Mouse (Mus musculus) limb, embryonic 12.5 days (tissue): ENCODE data around the gene Oaf. TPM values are rescaled to one million over a fixed set of nuclear protein-coding genes. Genes with fewer than 3 reads are reported as not detected.

Experiments
- ATAC-seq: fragments of 200-750 bp; cut with Nextera tagmentation; 2 replicates; pipeline ENCODE4 v1.8.0; 2017; ENCODE audit warnings: low read depth, moderate TSS enrichment; ENCODE audit not compliant: insufficient number of reproducible peaks, insufficient read depth, low FRiP score, low TSS enrichment
- H3K27ac ChIP-seq: fragments of 300-500 bp; sonication (generic); 2 replicates; pipeline ENCODE4 v1.5.1; 2016; ENCODE audit warnings: mild to moderate bottlenecking, moderate library complexity
- H3K27me3 ChIP-seq: fragments of 300-500 bp; sonication (generic); 2 replicates; pipeline ENCODE4 v1.6.1; 2016; ENCODE audit warnings: mild to moderate bottlenecking, moderate library complexity
- H3K36me3 ChIP-seq: fragments of 300-500 bp; sonication (generic); 2 replicates; pipeline ENCODE4 v1.6.1; 2016; ENCODE audit warnings: mild to moderate bottlenecking, moderate library complexity
- H3K4me1 ChIP-seq: fragments of 300-500 bp; sonication (generic); replicated peaks from 2 replicates; pipeline ENCODE4 v1.6.1; 2016
- H3K4me2 ChIP-seq: fragments of 300-500 bp; sonication (generic); 2 replicates; pipeline ENCODE4 v1.6.1; 2016; ENCODE audit warnings: mild to moderate bottlenecking, moderate library complexity
- H3K4me3 ChIP-seq: fragments of 300-500 bp; sonication (generic); replicated peaks from 2 replicates; pipeline ENCODE4 v1.5.1; 2016; ENCODE audit warnings: mild to moderate bottlenecking
- H3K9ac ChIP-seq: fragments of 300-500 bp; sonication (generic); replicated peaks from 2 replicates; pipeline ENCODE4 v1.6.1; 2016; ENCODE audit warnings: mild to moderate bottlenecking, moderate library complexity
- H3K9me3 ChIP-seq: fragments of 300-500 bp; sonication (generic); 2 replicates; pipeline ENCODE4 v1.6.1; 2016; ENCODE audit warnings: mild to moderate bottlenecking, moderate library complexity
- WGBS: fragments of 180-500 bp; shearing (Covaris S2); methylation state at CpG from one replicate; pipeline ENCODE4 v1.1.7; 2016; 5-methylcytosine and 5-hydroxymethylcytosine counted together
- polyA plus RNA-seq: library from polyadenylated mRNA; unstranded; fragments of >200 nt; fragmentation: Nextera tagmentation; extraction: Ambion mirVana; gene quantifications from 2 replicates; pipeline ENCODE4 v1.2.1, GENCODE M21; 2016

The Oaf gene
- polyA plus RNA-seq, 1 experiment from 2014 or later = 100 TPM

DNA sequence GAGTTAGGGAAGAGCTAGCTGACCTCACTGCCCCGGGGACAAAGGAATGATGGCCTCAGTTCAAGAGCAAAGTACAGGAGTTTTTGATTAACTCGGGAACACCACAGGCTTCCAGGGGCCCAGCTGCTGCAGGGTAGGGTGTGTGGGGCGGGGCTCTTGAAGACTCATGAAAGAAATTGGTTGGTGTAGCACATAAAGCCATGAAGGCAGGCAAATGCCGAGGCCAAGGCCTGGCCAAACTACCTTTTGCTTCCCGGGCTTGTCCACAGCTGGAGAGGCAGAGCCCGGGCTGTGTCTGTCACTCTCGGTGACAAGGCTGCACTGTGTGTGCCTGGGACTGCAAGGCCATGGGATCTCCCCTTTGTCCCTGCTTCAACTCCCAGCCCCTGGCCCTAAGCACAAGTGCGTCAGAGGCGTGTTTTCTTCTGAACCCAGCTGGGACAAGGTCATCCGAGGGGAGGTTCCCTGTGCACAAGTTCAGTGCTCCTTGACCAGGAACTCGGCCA is 24.3 kb upstream of the Oaf start:
- 7% methylated on average over 11 of the region's 11 CpGs for WGBS
- no peak overlapping the region; the same call in 1 of the 2 replicates for H3K4me3 ChIP-seq
- ATAC-seq = no peak
- H3K4me2 ChIP-seq = peak overlapping the region; percentile 15; the same call in 1 of the 2 replicates
- H3K27me3 ChIP-seq = no peaks in the 10 kb centered on the region
- peak overlapping the region; percentile 94 for H3K27ac ChIP-seq
- H3K9me3 ChIP-seq = peaks cover 3% of the 10 kb centered on the region; the same call in 1 of the 2 replicates
- peaks cover 68% of the 10 kb centered on the region for H3K4me1 ChIP-seq
- no peaks in the 10 kb centered on the region for H3K36me3 ChIP-seq
- no peak overlapping the region; the same call in 1 of the 2 replicates for H3K9ac ChIP-seq

- Histone ChIP-seq H3K36me3 (no peaks in the 10 kb centered on the region), H3K4me2 (no peak overlapping the region), H3K4me1 (peaks cover 71% of the 10 kb centered on the region), H3K4me3 (no peak overlapping the region), H3K27me3 (no peaks in the 10 kb centered on the region), H3K27ac (peak overlapping the region; percentile 94), H3K9me3 (no peaks in the 10 kb centered on the region), H3K9ac (no peak overlapping the region)
- 33% methylated on average over 9 of the region's 9 CpGs for WGBS
- ATAC-seq = no peak
These were observed 23.3 kb upstream of the Oaf start for GRCm38 (mm10) chr9:43262811-43263550.

DNA sequence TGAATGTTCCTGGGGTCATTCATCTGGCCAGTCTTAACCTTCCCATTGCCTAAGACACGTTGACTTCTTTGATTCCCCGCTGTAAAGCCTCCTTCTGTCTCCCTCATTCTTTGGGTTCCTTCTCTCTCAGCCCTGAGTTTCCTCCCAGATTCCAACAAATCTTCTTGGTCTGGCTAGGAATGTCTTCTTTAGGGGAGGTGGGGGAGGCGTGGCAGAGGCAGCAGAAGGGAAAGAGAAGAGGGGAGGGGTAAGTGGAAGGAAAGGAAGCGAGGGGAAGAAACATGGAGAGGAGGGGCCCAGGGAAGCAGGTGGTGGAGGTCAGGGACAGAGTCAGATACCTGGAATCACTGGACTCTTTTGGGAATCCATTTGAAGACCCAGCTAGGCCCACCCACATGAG is 22.7 kb upstream of the Oaf start:
- Histone ChIP-seq H3K27ac (peak overlapping the region; percentile 94), H3K36me3 (no peaks in the 10 kb centered on the region), H3K4me1 (peaks cover 77% of the 10 kb centered on the region), H3K9ac (no peak overlapping the region), H3K4me3 (no peak overlapping the region), H3K9me3 (no peaks in the 10 kb centered on the region), H3K27me3 (no peaks in the 10 kb centered on the region), H3K4me2 (no peak overlapping the region)
- 27% methylated on average over 4 of the region's 4 CpGs for WGBS
- no peak for ATAC-seq

DNA sequence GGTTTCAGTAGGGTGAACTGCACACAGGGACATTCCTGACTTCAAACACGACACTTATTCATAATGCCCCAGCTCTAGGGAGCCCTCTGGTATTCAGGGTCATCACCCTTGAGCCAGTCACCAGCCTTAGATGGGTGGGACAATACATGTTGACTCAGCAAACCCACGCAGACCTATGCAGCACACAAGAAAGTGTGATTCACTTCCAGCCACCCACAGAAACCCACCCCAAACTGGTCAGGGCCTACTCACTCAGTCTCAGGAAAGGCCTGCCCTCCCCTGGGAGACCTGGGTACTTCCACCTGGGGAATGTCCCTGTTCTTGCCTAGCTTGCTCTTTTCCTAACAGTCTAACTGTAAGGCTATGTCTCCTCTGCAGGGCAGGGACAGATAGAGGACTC is 22.2 kb upstream of the Oaf start:
- no peaks in the 10 kb centered on the region for H3K27me3 ChIP-seq
- no peaks in the 10 kb centered on the region for H3K36me3 ChIP-seq
- no peak overlapping the region for H3K4me3 ChIP-seq
- H3K9me3 ChIP-seq = no peaks in the 10 kb centered on the region
- peaks cover 79% of the 10 kb centered on the region for H3K4me1 ChIP-seq
- WGBS = 25% methylated on average over 2 of the region's 2 CpGs
- no peak for ATAC-seq
- H3K27ac ChIP-seq = peak overlapping the region; percentile 94
- H3K4me2 ChIP-seq = no peak overlapping the region
- H3K9ac ChIP-seq = no peak overlapping the region

DNA sequence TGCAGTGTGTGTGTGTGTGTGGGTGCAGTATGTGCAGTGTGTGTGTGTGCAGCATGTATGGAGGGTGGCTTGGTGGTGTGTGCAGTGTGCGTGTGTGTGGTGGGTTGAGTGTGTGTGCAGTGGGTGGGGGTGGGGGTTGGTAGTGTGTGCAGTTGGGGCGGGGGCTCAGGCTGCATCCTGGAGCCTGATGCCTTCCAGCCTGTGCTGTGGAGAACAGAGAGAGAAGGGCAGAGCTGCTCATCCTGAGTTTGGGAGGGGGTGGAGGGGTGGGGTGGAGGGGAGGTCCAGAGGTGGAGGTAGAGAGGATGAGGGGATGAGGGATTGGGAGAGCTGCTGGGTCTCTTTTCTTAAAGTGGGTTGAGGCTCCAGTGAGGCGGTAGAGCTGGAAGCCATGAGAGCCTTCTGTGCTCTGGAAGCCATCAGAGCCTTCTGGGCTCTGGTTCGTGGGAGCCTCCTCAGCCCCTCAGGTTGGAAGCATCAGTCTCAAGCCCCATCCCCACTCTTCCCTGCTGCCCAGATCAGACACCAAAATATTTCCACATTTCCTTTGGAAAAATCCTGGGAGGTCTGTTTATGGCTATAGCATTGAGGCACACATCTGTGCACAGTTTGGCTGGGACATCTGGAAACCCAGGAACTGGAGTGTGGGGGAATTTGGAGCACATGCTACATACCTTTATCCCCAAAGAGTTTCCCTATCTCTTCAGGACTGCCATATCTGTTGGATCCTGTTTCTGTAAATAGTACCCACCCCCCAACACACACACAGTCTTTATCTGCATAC is 21.6 kb upstream of the Oaf start:
- Histone ChIP-seq H3K27ac (peak overlapping the region; percentile 94), H3K9ac (peak overlapping the region; percentile 24; the same call in 1 of the 2 replicates), H3K4me3 (no peak overlapping the region), H3K27me3 (no peaks in the 10 kb centered on the region), H3K4me1 (peaks cover 80% of the 10 kb centered on the region), H3K36me3 (no peaks in the 10 kb centered on the region), H3K9me3 (no peaks in the 10 kb centered on the region), H3K4me2 (peak overlapping the region; percentile 37)
- 15% methylated on average over 4 of the region's 4 CpGs for WGBS
- peak; percentile 65 for ATAC-seq

GRCm38 (mm10) chr9:43260661-43261060 is 20.9 kb upstream of the Oaf start:
- WGBS = 66% methylated on average over 7 of the region's 7 CpGs
- H3K4me1 ChIP-seq = peaks cover 85% of the 10 kb centered on the region
- 0 out of 2 replicates have a peak overlapping the region, but pooled peaks have one; percentile 37 for H3K4me2 ChIP-seq
- H3K9me3 ChIP-seq = no peaks in the 10 kb centered on the region
- no peak overlapping the region for H3K4me3 ChIP-seq
- H3K27ac ChIP-seq = peak overlapping the region; percentile 94
- no peak overlapping the region for H3K9ac ChIP-seq
- ATAC-seq = no peak
- no peaks in the 10 kb centered on the region for H3K36me3 ChIP-seq
- no peaks in the 10 kb centered on the region for H3K27me3 ChIP-seq

DNA sequence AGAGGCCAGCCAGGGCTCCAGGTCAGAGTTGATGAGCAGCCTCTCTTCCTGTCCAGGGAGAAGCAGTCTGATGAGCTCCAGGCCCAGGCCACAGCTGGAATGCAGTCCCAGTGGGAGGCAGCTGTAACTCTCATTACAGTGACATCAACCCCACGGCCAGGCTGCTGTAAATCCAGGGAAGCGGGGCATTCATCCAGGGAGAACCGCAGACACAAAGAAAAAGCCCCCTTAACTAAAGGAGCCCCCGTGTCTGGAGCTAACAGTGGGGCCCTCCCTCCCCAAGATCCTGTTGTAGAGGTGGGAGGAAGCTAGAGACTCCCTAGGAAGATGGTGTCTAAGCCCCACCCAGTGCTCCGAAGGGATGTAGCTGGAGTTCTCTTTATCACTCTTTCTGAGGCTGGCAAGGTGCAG is 13.6 kb upstream of the Oaf start:
- peak overlapping the region; percentile 13; the same call in 1 of the 2 replicates for H3K4me3 ChIP-seq
- H3K9me3 ChIP-seq = no peaks in the 10 kb centered on the region
- peaks cover 74% of the 10 kb centered on the region for H3K4me1 ChIP-seq
- H3K4me2 ChIP-seq = peak overlapping the region; percentile 53
- H3K27me3 ChIP-seq = no peaks in the 10 kb centered on the region
- peak overlapping the region; percentile 100 for H3K27ac ChIP-seq
- ATAC-seq = peak; percentile 67
- peak overlapping the region; percentile 49 for H3K9ac ChIP-seq
- 3% methylated on average over 5 of the region's 5 CpGs for WGBS
- H3K36me3 ChIP-seq = no peaks in the 10 kb centered on the region

GRCm38 (mm10) chr9:43252790-43253189 is 13.1 kb upstream of the Oaf start:
- WGBS = 11% methylated on average over 3 of the region's 3 CpGs
- Histone ChIP-seq H3K27ac (peak overlapping the region; percentile 100), H3K4me1 (peaks cover 73% of the 10 kb centered on the region), H3K9ac (peak overlapping the region; percentile 49), H3K9me3 (no peaks in the 10 kb centered on the region), H3K27me3 (no peaks in the 10 kb centered on the region), H3K4me3 (peak overlapping the region; percentile 13; the same call in 1 of the 2 replicates), H3K36me3 (no peaks in the 10 kb centered on the region), H3K4me2 (peak overlapping the region; percentile 53)
- peak; percentile 88 for ATAC-seq

DNA sequence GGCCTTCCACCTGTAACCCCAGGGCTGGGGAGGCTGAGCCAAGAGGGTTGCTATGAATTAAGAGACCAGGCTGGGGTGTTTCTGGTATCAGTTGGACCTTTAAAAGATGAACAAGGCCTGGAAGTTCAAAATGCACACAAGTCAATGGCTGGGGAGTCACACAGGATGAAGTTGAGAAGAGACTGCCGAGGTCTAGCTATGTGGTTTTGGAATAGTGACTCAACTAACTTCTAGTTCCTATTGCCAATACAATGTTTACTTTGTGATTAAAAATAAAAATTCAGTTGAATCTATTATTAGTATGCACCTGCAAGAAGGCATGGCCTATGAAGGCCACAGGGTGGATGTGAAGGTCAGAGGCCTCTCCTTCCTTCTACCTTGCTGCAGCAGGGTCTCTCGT is 12.1 kb upstream of the Oaf start:
- H3K9me3 ChIP-seq = no peaks in the 10 kb centered on the region
- H3K4me2 ChIP-seq = no peak overlapping the region
- no peak overlapping the region for H3K9ac ChIP-seq
- WGBS = 83% methylated on average over 2 of the region's 2 CpGs
- H3K36me3 ChIP-seq = no peaks in the 10 kb centered on the region
- no peak overlapping the region for H3K4me3 ChIP-seq
- H3K27ac ChIP-seq = peak overlapping the region; percentile 100
- no peak for ATAC-seq
- H3K4me1 ChIP-seq = peaks cover 73% of the 10 kb centered on the region
- no peaks in the 10 kb centered on the region for H3K27me3 ChIP-seq

DNA sequence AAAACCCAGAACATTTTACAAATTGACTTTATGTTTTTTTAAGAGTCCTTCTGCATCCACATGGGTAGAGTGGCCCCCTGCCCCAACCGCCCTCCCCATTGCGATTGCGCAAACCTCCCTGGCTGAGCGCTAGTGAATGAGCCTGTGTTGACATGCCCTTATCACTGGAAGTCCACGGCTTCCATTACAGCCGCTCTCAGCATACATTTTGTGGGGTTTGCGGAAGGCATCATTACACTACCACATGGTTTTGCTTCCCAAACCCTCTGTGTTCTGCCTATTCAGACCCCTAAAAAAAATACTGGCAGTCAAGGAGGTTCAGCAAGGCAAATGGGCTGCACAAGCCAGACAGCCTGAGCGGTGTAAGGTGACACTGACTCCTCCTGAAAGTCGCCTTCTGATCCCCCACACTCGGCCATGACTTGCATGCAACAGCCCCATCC is 7.0 kb upstream of the Oaf start:
- H3K9ac ChIP-seq = no peak overlapping the region
- no peak for ATAC-seq
- no peaks in the 10 kb centered on the region for H3K27me3 ChIP-seq
- peaks cover 45% of the 10 kb centered on the region for H3K4me1 ChIP-seq
- WGBS = 21% methylated on average over 10 of the region's 10 CpGs
- no peak overlapping the region for H3K4me2 ChIP-seq
- H3K27ac ChIP-seq = peak overlapping the region; percentile 82
- no peak overlapping the region for H3K4me3 ChIP-seq
- H3K36me3 ChIP-seq = no peaks in the 10 kb centered on the region
- no peaks in the 10 kb centered on the region for H3K9me3 ChIP-seq
